Mouse (Mus musculus) kidney, adult 9 months (tissue): ENCODE measurements at regions not wholly inside any gene's neighbourhood (a gene's known extent, or its start where the extent isn't known, plus 50 kb on each side); places are given as distances from the start of the nearest gene placed in this dataset.

Source experiments
- DNase-seq: peaks from one replicate; pipeline ENCODE4 v3.0.0; 2022

DNA sequence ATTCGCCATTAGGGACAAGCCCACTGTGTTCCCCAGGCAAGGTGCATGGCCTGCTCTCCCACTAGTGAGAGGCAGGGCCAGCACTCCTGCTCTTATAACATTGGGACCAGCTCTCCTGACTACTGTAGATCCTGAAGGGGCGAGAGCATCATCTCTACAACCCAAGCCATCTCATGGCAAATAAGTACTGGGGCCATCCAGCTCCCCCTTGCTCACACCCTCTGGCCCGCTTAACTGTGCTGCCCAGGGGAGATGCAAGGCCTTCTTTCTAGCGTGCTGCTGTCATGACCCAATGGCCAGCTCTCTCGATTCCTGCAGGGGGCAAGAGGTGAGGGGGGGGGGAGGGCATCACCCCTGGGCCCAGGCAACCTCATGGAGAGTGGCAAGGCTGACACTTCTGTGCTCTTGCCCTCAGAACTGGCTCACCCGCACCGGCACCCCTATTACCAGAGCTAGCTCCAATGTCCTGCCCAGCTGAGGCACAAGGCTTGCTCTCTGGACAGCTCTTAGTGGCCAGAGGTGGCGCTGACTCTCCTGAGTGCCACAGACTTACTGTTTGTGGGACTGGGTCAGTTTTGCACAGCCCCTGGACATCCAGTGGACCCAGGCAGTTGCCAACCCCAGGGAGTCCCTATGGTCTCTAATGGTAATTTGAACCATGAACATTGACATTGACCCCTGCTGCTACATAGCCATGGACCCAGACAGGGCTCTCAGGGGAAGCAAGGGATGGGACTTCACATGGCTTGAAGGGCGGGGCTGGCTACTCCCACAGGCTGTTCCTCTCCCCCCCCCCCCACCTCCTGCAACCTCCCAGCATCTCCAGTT, 448.2 kb downstream of the Tdrd3 start:
- DNase-seq: no peak

- no peak for DNase-seq
These were observed 449.1 kb downstream of the Tdrd3 start for GRCm38 (mm10) chr14:87865216-87866202.

DNA sequence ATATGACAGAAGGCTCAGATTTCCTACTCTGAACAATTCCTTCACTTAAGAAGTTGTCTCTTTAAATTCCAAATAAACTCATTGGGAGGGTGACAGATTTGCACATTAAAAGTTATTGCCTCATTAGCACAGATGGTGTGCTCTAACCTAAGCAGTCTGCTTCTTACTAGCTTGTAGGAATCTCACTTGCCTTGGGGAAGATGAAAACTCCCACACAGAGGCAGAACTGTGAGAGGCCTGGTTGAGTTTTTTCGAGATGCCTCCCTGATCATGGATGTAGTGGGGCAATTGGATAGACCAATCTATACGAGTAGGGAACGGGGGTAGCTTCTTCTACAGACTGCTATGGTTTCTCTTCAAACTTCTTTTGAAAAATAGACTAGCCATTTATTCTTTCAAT, 485.3 kb downstream of the Tdrd3 start:
- DNase-seq: no peak

GRCm38 (mm10) chr14:87902416-87902815, 486.0 kb downstream of the Tdrd3 start:
- no peak for DNase-seq
